Mouse (Mus musculus) spleen, postnatal 14 days (tissue): ENCODE results near the gene Mylk4.

Source experiments
- DNase-seq, 2 experiments: peaks; one replicate each; pipeline ENCODE4 v3.0.0; 2021 to 2022; ENCODE audit warnings: low spot score in 2 of 2

Gene Mylk4

GRCm38 (mm10) chr13:32707894-32708293 is 75.9 kb downstream of the Mylk4 start:
- no peak for DNase-seq

GRCm38 (mm10) chr13:32706651-32707288 is 77.0 kb downstream of the Mylk4 start:
- DNase-seq: no peak

GRCm38 (mm10) chr13:32705315-32705714 is 78.4 kb downstream of the Mylk4 start:
- DNase-seq: no peak

GRCm38 (mm10) chr13:32704911-32705310 is 78.8 kb downstream of the Mylk4 start:
- no peak for DNase-seq

GRCm38 (mm10) chr13:32701564-32701963 is 82.2 kb downstream of the Mylk4 start:
- no peak for DNase-seq

GRCm38 (mm10) chr13:32699376-32699775 is 84.4 kb downstream of the Mylk4 start:
- no peak for DNase-seq

GRCm38 (mm10) chr13:32698956-32699355 is 84.8 kb downstream of the Mylk4 start:
- no peak for DNase-seq

GRCm38 (mm10) chr13:32693886-32694455 is 89.8 kb downstream of the Mylk4 start:
- no peak for DNase-seq

- DNase-seq: no peak
Observed at GRCm38 (mm10) chr13:32692563-32692962, 91.2 kb downstream of the Mylk4 start.

- DNase-seq: no peak
Observed at GRCm38 (mm10) chr13:32690279-32690678, 93.5 kb downstream of the Mylk4 start.

- peak in 1 of 2 experiments; percentile 37 for DNase-seq
Observed at GRCm38 (mm10) chr13:32680868-32681515, 102.8 kb downstream of the Mylk4 start.

- no peak for DNase-seq
Observed at GRCm38 (mm10) chr13:32680121-32680551, 103.6 kb downstream of the Mylk4 start.

GRCm38 (mm10) chr13:32678998-32679397 is 104.8 kb downstream of the Mylk4 start:
- DNase-seq: no peak

GRCm38 (mm10) chr13:32670782-32671181 is 113.0 kb downstream of the Mylk4 start:
- DNase-seq: no peak

GRCm38 (mm10) chr13:32668296-32668695 is 115.5 kb downstream of the Mylk4 start:
- DNase-seq: no peak

GRCm38 (mm10) chr13:32667386-32667785 is 116.4 kb downstream of the Mylk4 start:
- no peak for DNase-seq

GRCm38 (mm10) chr13:32662041-32662440 is 121.7 kb downstream of the Mylk4 start:
- DNase-seq: no peak

- DNase-seq: no peak
Observed at GRCm38 (mm10) chr13:32660294-32660693, 123.5 kb downstream of the Mylk4 start.

GRCm38 (mm10) chr13:32659271-32659670 is 124.5 kb downstream of the Mylk4 start:
- DNase-seq: no peak

- DNase-seq: no peak
Observed at GRCm38 (mm10) chr13:32657583-32657982, 126.2 kb downstream of the Mylk4 start.
